Mouse (Mus musculus) urinary bladder, adult 18-20 months (tissue): ENCODE results near the gene Gm49354.
"Not testable (repeated sequence)": the region's sequence is repeated elsewhere in the genome, so short reads cannot be mapped to it uniquely, and the experiment has no call there.

Experiments used
- DNase-seq, 2 experiments: peaks; one replicate each; pipeline ENCODE4 v3.0.0; 2022; ENCODE audit warnings: low spot score in 2 of 2, mixed read lengths in 2 of 2

Gm49354 gene

DNA sequence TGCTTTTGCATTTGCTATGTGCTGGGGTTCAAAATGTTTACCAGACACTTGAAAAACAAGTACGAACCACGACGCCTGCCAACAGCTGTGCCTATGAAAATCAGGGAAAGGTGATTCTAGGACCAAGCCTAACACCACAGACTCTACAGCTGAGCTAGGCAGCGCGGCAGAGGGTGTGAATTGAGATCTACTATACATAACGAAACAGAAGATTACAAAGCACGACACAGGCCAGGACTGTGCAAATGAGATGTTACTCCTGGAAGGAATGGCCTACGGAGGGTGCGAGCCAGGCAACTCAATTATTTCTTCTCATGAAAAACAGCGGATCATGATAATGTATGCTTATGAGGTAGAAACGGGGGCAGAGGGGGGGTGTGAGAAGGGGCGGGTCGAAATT lies 13.5 kb downstream of the Gm49354 start:
- no peak for DNase-seq

- no peak for DNase-seq
These were observed 15.1 kb downstream of the Gm49354 start for GRCm38 (mm10) chr13:59766786-59767515.

DNA sequence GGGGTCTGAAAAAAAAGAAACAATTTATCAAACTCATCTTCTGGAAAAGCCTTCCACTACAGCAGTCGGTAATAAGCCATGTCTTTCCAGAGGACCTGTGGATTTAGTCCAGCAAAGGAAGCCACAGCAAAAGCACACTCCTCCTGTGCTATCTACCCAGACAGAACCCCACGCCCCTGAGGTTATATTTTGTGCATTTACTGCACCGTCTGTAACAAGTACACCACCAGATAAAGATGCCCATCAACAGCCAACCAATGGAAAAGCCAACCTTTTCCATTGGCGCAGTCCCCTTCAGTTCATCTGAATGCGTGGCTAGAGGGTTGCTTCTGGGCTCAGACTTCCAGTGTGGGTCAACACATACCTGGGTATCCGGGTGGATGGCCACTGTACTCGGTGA lies 19.3 kb downstream of the Gm49354 start:
- DNase-seq: no peak

GRCm38 (mm10) chr13:59756906-59757305 lies 25.1 kb downstream of the Gm49354 start:
- no peak for DNase-seq

DNA sequence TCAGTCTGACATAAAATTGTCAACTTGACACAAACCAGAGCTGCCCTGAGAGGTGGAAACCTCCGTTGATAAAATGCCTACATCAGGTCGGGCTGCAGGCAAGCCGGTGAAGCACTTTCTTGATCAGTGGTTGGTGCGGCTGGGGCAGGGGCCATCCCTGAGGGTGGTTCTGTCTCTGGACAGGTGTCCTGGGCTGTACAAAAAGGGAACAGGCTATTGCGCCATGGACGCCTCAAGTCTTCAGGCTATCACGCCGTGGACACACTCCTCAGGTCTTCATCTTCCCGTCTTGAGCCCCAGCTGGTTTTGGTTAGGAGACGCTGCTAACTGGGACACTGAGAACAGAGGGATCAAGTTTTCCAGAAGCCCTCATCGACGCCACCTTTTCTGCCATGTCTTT lies 31.7 kb downstream of the Gm49354 start:
- DNase-seq: no peak

DNA sequence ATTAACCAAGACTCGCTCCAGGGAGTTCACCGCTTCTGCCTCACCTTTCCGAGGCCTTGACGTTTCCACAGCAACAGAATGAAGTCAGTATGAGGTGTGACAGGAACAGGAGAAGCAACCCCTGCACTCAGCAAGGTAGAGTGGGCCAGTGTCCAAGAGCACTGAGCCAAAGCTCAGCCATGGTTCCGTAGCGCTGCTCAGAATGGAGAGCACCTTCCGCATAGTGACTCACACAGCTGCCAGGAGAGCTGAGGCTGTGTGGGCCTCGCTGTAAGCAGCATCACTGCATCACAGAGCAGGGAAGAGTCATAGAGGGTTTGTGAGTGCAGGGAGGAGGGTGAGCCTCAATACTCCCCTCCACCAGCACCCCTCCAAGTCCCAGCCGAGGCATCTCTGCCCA lies 35.3 kb downstream of the Gm49354 start, which contains the start of gene 1700014D04Rik:
1700014D04Rik (minus strand) TSS at position 42 of the 400 bp plus-strand sequence.
- no peak for DNase-seq

DNA sequence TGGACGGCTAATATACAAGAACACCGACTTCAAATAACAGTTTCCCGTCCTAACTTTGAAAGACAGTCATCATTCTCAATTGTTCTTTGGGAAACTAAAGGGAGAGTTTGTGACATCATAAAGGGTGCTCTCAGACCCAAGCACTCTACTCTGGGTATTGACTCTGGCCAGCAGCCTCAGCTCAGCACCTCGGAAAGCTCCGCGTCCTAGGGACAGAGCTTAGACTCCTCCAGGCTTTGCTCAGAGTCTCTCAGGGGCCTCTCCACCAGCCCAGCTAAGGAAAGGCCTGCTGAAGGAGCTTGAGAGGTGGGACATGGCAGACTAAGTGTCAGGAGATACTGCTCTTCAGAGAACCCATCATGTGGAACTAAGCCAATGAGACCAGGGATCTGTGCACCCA lies 35.9 kb downstream of the Gm49354 start:
- no peak for DNase-seq

DNA sequence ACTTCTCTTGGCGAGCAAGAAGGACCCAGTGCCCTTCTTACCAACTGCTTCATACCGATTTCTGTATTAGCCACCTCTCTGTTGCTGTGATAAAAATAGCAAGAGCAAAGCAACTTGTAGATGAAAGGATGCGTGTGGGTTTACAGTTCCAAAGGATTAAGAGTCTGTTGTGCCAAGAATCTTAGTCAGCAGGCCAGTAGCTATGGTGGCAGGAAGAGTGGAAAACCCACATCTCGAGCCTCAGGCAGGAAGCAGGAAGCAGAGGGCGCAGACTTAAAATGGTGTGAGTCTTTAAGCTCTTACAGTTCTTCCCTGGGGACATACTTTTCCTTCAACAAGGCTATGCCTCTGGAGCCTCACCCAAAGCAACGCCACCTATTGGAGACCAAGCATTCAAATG lies 36.6 kb downstream of the Gm49354 start:
- DNase-seq: no peak

GRCm38 (mm10) chr13:59741697-59742096 lies 40.3 kb downstream of the Gm49354 start:
- DNase-seq: no peak

GRCm38 (mm10) chr13:59741096-59741495 lies 40.9 kb downstream of the Gm49354 start:
- no peak for DNase-seq

DNA sequence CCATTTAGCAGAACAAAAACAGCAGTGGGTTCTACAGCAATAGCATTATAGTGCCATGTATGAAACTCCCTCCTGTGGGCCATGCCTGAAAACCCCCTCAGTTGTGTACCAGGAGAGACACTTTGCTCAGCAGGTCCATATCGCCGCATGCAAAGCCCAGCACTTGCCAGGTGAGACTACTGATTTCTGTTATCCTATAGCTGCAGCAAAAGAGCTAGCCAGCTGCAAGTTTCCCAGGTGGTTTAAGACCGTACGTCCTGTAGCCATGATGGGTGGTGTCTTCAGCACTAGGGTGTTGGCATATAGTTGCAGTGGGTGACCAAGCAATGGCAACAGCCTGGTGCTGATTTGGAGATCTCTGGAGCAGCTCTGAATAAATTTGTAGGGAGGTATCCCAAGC lies 42.6 kb downstream of the Gm49354 start:
- DNase-seq: no peak

DNA sequence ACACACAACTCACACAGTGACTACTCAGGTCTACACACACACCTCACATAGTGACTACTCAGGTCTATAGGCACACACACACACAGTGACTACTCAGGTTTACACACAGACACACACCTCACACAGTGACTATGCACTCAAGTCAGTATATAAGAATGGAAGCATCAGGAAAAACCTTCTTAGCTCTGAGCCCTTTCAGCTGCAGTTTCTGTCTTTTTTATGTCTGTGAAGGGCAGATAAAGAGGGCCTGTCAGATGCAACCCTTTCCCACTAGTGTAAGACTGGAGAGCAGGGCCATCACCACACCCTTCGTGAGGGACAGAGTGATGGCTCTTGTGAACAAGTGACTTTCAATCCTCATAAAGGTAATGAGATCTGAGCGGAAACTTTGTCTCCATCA lies 43.6 kb downstream of the Gm49354 start:
- no peak for DNase-seq

DNA sequence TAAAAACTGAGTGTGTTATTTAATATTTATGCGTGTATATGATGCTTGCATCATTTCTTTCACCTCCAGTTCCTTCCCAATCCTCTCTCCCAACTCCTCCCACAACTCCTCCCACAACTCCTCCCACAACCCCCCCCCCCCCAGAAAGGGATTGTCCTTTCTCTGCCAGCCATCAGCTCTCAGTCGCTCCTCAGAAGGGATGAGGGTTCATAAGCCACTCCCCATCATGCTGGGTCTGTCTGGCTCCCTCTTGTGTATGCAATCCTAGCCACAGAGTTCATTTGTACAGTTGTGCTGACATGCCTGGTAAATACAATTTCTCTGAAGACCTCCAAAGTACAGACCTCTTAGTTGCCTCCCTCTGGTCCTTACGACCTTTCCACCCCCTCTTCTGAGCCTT lies 46.9 kb downstream of the Gm49354 start:
- DNase-seq: no peak

DNA sequence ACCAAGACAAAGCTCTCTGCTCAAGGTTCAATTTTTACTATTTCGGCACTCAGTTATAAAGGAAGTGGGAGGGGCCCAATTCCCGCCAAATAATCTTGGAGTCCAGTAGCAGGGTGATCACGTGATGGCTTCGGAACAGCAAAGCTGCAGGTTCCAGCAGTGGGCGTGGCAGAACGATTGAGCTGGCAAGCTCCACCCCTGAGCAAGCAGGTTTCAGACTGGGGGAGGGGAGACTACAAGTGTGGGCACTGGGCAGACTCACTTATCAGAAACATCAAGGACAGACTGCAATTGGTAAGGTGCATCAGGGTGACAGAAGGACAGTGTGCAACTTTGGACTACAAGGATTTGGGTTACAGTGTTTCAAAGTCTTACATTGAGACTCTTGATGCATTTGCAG lies 47.7 kb downstream of the Gm49354 start:
- not testable (repeated sequence) for DNase-seq

DNA sequence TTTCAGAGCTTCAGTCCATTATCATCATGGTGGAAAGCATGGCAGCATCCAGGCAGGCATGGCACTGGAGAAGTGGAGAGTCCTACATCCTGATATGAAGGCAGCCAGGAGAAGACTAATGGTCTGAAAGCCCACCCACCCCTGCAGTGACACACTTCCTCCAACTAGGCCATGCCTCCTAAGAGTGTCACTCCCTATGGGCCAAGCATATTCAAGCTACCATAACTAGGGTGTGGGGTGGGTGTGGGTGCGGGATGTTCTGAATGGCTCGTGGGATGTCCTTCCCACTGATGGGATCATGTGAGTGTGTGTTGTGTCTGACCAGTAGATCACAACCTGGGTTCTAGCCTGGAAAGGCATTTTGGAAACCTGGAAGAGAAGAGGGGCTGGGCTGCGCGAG lies 48.1 kb downstream of the Gm49354 start:
- DNase-seq: no peak

DNA sequence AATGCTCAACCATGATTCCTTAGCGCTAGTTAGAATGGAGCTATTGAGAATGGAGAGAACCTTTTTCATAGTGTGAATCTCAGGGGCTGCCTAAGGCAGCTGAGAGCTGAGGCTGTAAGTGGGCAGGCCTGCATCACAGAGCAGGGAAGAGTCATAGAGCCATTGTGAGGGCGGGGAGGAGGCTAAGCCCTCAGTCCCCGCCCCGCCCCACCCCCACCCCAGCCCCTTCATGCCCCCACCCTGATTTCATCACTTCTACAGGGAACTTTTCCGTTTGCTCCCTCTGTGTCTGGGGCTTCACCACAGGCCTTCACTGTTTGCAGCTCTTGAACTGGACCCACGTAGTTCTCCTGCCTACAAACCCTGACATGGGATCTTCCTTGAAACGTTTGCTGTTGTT lies 50.4 kb downstream of the Gm49354 start, which contains the start of gene Spata31d1d:
Spata31d1d (minus strand) TSS at position 101 of the 400 bp plus-strand sequence.
- no peak for DNase-seq

DNA sequence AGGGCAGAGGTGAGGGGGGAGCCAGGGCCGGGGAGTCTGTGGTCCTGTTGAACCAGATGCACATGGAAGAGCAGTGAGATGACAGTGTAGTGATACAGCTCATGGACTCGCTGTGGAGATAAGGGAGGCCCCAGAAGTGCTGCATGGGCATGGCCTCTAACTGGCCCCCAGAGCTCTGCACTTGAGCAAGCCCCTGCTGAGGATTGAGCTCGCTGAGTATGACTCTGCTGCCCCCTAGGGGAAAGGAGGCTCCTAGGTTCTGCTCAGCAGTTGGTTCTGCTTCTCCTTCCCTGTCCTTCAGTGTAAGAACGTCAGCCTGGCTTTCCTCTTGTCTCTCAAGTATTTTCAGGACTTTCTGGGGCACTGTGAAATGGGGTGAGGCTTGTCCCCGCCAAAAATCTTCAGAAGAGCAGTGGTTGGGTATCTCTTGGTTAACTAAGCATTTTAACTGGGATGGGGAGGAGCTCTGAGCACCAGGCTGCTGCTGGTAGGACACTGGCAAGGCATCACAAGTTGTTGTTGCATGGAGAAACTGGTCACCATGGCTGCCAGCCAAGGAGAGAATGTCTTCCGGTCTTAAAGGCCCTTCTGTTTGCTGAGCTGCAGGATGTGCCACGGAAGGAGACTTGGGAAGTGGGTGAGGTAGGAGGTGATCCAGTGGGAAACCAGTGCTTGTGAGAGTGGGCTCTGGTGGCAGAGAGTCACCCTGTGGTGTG lies 53.5 kb downstream of the Gm49354 start:
- peak; percentile 41 to 55 for DNase-seq

- DNase-seq: no peak
These were observed 55.7 kb downstream of the Gm49354 start for GRCm38 (mm10) chr13:59726139-59726867.

DNA sequence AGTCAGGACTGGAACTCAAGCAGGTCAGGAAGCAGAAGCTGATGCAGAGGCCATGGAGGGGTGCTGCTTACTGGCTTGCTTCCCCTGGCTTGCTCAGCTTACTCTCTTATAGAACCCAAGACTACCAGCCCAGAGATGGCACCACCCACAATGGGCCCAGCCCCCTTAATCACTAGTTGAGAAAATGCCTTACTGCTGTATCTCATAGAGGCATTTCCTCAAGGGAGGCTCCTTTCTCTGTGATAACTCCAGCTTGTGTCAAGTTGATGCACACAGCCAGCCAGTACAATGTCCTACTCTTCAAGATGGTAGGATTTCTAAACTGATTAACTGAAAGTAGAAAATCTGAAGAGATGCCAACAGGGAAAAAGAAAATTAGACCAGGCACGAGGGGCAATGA lies 60.0 kb downstream of the Gm49354 start:
- DNase-seq: not testable (repeated sequence)

DNA sequence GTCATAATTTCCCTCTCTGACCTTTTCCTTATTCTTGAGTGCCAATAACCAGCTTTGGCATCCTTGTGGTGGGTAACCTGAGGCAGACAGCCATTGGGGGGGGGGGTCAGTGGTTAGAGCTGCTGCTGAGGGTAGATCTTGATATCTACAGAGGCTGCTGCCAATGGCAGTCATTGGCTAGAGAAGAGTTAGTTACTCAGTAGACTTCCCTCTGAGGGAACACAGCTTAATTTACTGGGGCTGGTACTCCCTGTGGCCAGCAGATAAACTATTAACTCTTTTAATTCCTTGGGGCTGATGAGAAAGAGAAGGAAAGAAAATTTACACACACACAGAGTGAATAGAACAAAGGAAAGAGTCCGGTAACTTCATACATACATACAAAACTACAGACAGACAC lies 62.6 kb downstream of the Gm49354 start:
- DNase-seq: no peak

DNA sequence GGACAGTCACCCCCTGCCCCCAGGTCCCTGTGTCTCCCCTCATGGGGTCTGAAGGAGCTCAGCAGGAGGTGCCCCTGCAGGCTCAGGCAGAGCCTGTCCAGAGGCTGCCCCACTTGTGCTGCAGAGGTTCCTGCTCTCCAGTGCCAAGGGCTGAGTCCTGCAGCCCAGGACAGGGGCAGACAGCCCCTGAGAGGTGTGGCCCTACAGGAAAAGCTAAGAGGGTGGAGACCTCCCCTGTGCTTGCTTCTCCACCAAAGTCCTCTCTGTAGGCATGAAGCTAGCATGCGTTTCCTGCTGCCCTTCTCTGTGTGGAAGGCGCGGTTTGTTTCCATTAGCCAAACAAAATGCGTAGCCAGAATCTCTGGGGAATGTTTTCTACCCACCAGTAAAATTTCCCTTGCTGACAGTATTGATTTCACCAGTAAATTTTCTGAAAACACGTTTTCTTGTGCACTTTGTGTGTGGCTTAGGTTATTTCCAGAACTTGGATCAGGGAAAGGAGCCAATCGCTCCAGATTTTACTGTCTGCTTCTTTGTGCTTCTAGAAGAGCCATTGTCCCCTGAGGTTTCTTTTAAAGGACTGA lies 63.1 kb downstream of the Gm49354 start:
- not testable (repeated sequence) for DNase-seq

- DNase-seq: no peak
These were observed 68.3 kb downstream of the Gm49354 start for GRCm38 (mm10) chr13:59713710-59714109.
